Mouse (Mus musculus) testis, postnatal 10 days (tissue): ENCODE data around the gene Traf3ip3.

Experiments used
- DNase-seq: peaks from one replicate; pipeline ENCODE4 v3.0.0; 2021; ENCODE audit warnings: low spot score

Traf3ip3 gene

GRCm38 (mm10) chr1:193201383-193201778, at the start of gene Traf3ip3:
Traf3ip3 (minus strand) TSS chr1:193201703.
- DNase-seq = no peak

GRCm38 (mm10) chr1:193250026-193250425, 48.5 kb upstream of the Traf3ip3 start:
- no peak for DNase-seq

DNA sequence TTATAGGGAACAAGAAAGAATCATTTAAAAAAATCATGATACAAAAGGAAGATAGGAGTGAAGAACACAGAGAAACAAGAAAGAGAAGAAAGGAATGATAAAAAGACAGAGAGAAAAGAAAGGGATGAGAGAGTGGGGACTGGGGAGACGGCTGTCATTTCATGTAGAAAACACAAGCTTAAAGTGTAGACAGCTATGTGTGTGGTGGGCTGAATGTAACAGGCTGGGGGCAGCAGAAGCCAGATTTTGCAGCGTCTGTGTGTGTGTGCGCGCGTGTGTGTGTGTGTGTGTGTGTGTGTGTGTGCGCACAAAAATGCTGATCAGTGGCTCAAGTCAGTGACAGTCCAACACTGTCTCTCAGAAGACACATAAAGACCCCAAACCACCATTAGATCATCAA, 42.7 kb upstream of the Traf3ip3 start:
- no peak for DNase-seq

GRCm38 (mm10) chr1:193243571-193244193, 42.2 kb upstream of the Traf3ip3 start:
- no peak for DNase-seq

DNA sequence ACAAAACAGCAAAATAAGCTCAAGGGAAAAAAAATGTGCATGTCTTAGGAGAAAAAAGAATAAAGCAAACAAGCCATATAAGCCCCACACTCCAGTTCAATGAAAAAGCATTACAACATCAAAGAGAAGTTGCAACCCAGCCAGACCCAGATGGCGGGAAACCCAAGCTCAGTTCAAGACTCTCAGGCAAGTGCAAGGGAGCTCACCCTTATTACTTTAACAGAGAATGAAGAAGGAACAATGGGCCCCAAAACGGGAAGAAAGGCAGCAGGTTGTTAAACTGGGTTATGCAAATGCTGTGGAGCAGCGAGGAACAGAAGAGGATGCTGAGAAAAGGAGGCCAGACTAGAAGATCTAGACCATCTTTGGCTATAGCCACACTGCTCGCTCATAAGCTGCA, 41.4 kb upstream of the Traf3ip3 start:
- no peak for DNase-seq

DNA sequence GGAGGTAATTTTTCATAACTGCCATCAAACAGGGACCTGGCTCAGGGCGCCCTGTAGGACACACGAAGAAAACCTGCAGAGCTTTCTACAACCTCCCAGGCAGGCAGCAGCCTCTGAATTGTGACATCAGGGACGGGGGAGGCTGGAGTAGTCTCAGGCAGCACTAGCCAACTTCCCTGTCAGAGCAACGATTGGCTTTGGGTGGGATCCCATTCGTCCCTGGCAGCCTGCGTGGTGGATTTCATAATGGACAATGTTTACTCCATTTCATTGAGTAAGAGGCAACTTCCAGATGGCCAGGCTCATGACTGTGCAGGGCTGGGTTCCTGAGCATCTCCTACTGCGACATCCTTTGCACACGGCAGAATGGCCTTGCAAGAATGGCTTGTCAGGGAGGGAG, 40.7 kb upstream of the Traf3ip3 start:
- peak; percentile 48 for DNase-seq

GRCm38 (mm10) chr1:193241436-193241835, 39.9 kb upstream of the Traf3ip3 start:
- DNase-seq = no peak

DNA sequence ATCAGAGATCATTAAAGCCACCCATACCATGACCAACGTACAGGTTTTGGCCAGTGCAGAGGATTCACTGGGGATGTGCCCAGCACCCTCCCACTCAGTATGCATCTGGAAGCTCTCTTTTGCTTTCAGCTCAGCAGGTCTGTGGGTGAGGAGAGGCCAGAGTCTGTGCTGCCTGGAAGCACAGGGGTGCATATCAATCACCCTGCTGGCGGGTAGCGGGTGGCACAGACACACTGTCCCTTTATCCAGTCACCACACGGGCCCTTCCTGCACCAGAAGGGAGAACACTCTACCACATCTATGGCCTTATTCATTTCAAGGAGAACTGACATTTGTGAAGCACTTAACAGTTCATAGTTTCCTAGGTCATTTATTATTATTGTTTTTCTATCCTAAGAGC, 36.9 kb upstream of the Traf3ip3 start:
- no peak for DNase-seq

DNA sequence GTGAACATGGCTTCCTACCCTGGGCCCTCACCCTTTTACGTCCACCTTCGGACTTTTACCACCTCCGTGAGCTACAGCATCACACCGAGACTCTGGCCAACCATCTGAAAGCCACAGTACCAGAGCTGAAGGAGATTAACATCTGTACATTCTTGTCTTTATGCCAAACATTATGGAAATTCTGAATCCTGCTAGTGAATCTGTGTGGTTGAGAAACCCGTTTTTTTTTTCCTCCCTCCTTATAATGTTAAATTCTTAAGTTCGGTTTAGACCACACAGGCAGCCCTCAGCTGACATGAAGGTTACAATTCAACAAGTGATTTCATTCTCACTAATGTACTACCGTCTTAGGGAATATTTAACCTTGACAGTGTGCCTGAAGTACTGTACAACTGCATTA, 33.4 kb upstream of the Traf3ip3 start:
- DNase-seq = no peak

GRCm38 (mm10) chr1:193234130-193234645, 32.7 kb upstream of the Traf3ip3 start:
- DNase-seq = no peak

DNA sequence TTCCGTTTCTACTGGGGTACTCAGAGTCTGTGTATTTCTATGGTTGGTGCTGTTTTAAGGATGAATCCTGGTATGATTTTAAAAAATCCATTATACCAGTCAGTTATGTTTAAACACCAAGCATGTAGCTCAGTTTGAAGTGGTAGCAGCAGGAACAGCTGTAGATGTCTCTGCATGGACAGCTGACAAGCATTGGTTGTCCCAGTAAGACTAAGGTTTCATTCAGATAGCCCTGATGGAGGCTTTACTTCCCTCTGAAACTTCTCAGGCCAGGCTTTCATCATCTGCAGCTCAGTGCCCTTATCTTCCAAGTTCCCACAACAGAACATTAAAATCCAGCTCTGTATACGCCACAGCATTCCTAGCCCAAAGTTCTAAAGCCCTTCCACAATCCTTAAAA, 31.2 kb upstream of the Traf3ip3 start:
- no peak for DNase-seq

DNA sequence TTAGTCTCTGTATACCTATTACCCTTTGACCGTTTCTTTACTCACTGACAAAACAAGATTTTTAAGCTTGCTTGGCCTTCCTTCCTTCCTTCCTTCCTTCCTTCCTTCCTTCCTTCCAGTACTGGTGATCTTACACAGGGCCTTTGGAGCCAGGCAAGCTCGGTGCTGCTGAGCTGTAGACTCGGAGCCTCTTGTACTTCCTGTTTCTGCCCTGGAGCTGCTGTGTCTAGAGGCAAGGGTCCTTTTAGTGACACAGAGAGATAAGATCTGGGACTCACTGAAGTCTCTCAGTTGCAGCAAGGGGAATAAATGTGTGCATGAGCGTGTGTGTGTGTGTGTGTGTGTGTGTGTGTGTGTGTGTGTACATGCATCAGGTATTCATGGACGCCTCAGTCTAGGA, 29.4 kb upstream of the Traf3ip3 start:
- no peak for DNase-seq

DNA sequence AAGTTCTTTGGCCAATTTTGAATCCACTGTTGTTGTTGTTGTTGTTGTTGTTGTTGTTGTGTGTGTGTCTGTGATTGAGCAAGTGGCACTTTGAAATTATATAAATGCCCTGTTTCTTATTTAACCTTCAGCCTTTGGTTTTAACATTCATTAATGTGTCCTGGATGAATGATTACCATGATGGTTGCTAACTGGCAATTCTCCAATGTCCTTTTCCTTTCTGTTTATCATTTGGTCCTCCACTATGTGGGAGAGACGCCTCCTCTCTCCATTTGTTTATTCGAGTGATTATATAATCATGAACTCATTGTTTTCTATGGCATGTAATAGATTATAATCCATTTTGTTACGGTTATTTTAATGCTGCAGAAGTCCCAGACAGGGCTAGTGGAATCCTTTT, 29.0 kb upstream of the Traf3ip3 start:
- DNase-seq = no peak

DNA sequence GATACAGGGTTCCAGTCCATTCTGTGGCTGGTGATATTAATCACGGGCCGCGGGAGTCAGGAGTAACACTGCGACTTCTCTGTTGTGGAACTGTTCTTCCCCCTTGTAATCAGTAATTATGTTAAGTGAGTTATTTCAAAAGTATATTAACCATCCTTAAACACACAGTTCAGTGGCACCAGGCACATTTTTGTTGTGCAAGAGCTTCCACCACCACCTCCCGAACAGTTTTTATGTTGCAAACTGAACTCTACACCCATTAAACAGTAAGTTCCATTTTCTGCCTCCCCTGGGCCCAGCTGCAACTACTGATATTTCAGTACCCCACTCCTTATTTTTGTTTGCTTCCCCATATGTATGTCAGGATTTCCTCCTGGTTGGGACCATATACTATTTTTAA, 28.1 kb upstream of the Traf3ip3 start:
- no peak for DNase-seq

GRCm38 (mm10) chr1:193227537-193227936, 26.0 kb upstream of the Traf3ip3 start:
- DNase-seq = no peak

GRCm38 (mm10) chr1:193226724-193227522, 25.4 kb upstream of the Traf3ip3 start:
- DNase-seq = no peak

- no peak for DNase-seq
Measured at GRCm38 (mm10) chr1:193226114-193226513, 24.6 kb upstream of the Traf3ip3 start.

DNA sequence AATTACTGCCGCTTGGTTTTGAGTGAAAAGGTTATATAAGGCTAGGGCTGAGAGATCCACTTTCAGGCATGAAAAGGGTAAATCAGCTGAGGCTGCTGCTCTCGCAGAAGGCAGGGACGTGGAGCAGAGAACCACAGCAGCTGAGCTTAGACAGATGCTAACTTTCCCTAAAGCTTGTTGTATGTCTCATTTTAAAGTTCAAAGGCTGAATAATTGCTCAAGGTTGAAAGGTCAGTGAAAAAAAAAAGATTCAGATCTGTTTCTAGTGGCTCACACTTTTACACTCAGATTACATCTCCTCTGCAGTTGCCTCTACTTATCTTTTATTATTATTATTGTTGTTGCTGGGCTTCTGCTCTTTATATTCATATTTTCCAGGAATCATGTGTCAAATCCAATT, 24.0 kb upstream of the Traf3ip3 start:
- no peak for DNase-seq

- no peak for DNase-seq
Measured at GRCm38 (mm10) chr1:193220408-193220807, 18.9 kb upstream of the Traf3ip3 start.

DNA sequence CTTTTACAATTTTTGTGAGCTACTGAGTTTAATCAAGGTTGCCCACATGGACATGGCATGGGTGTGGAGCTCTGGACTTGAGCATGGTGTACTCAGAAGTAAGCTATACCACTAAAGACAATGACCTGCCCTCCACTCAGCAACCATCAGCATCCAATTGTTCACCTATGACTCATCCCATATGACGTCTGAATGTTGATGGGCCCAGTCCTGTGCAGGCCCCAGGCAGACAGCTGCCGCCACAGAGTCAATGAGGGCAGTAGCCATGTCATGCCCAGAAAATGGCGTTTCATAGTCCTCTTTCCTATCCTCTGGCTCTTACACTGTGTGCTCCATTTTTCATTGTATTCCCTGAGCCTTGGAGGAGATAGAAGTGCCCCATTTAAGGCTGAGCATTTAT, 14.5 kb upstream of the Traf3ip3 start:
- no peak for DNase-seq

DNA sequence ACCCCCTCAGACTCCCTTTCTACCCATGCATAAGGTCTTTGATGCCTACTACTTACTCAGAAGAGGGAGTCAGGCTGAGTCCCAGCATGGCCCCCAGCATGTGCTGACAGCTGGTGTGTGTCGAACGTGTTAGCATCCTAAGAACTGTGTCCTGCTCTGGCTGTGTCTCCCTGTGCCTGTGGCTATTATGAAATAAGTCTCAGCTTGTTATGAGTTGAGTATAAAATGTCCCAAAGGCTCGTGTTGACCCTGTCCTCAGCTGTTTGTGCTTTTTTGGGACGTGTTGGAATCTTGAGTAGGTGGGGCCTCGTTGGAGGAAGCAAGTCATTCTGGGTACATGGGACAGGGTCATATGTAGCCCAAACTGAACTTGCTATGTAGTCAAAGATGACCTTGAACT, 12.6 kb upstream of the Traf3ip3 start:
- no peak for DNase-seq

DNA sequence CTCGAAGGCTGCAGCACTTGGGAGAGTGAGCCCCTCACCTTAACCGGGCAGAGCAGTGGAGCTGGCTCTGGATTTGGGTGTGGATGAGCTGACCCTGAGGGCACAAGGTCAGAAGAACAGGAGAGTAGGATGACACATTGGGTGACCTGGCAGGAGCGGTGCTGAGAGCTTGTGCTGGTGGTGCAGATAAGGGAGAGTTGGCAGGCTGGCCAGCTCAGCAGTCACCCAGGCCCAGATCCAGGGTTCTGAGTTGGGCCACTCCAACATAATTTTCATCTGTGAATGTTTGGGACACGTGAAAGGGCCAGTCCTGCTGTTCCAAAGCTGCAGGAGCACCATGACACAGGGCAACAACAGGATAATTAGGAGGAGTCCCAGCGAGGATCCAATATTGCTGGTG, 9.9 kb upstream of the Traf3ip3 start:
- DNase-seq = no peak

GRCm38 (mm10) chr1:193208178-193208577, 6.7 kb upstream of the Traf3ip3 start:
- peak; percentile 59 for DNase-seq

GRCm38 (mm10) chr1:193207503-193207902, 6.0 kb upstream of the Traf3ip3 start, which contains the start of gene Lamb3:
Lamb3 (plus strand) TSS chr1:193207699.
- DNase-seq = no peak
